In genomic region chr11:30772777-30773417, GRCm38 (mm10) we compare ENCODE assay signal across 8 mouse cellular contexts. TPM values are rescaled to one million over a fixed set of nuclear protein-coding genes. Genes with fewer than 3 reads are reported as not detected.
A peak's percentile ranks its signal among the peaks of the same experiment; 100 is the strongest.
DNase-seq lines count a peak whose midpoint lies in the region; ATAC-seq and TF ChIP-seq lines count a peak whose summit lies in the region.

No protein-coding gene starts in this region.

- no peaks in the 10 kb centered on the region for H3K9me3 ChIP-seq in heart, embryonic 10.5 days
- H3K9me3 ChIP-seq in liver, postnatal 0 days (ENCODE audit: low read length) = no peaks in the 10 kb centered on the region

- H3K4me2 ChIP-seq in liver, postnatal 0 days (ENCODE audit: low read depth, low read length) = peak overlapping the region; percentile 74

- H3K9ac ChIP-seq in liver, postnatal 0 days (replicated peaks) = peak overlapping the region; percentile 100

- no peaks in the 10 kb centered on the region for H3K36me3 ChIP-seq in heart, embryonic 10.5 days
- no peaks in the 10 kb centered on the region for H3K36me3 ChIP-seq in liver, postnatal 0 days (replicated peaks; ENCODE audit: insufficient read depth, low read length)

- ATAC-seq in granulocyte monocyte progenitor cell, adult 5-6 weeks (replicated peaks; ENCODE audit: poor library complexity, severe bottlenecking) = peak; percentile 13; the same call in 1 of the 2 replicates
- no peak for ATAC-seq in liver, postnatal 0 days

- no peaks in the 10 kb centered on the region for H3K27me3 ChIP-seq in heart, embryonic 10.5 days (ENCODE audit: insufficient read depth, poor library complexity, severe bottlenecking)
- H3K27me3 ChIP-seq in liver, postnatal 0 days (ENCODE audit: insufficient read depth, low read length) = no peaks in the 10 kb centered on the region

- peaks cover 16% of the 10 kb centered on the region for H3K4me1 ChIP-seq in heart, embryonic 10.5 days
- no peaks in the 10 kb centered on the region; the same call in 1 of the 2 replicates for H3K4me1 ChIP-seq in bone marrow, adult 2 months (ENCODE audit: control insufficient read depth, insufficient read depth, low read length)
- H3K4me1 ChIP-seq in liver, postnatal 0 days (ENCODE audit: insufficient read depth) = peaks cover 29% of the 10 kb centered on the region

- 3% methylated on average over 21 of the region's 21 CpGs for WGBS in heart, embryonic 10.5 days
- WGBS in bone marrow, adult 2 months = 4% methylated on average over 21 of the region's 21 CpGs
- 2% methylated on average over 21 of the region's 21 CpGs for WGBS in liver, postnatal 0 days (ENCODE audit: insufficient replicate concordance)

- H3K4me3 ChIP-seq in heart, embryonic 10.5 days = peak overlapping the region; percentile 96
- peak overlapping the region; percentile 74 for H3K4me3 ChIP-seq in bone marrow, adult 2 months (replicated peaks; ENCODE audit: control insufficient read depth, low read depth, low read length)
- peak overlapping the region; percentile 83 for H3K4me3 ChIP-seq in liver, postnatal 0 days (ENCODE audit: low read depth, low read length)

- DNase-seq in heart, embryonic 10.5 days (ENCODE audit: low spot score) = no peak
- no peak for DNase-seq in heart, adult 8-10 months (ENCODE audit: low spot score)
- no peak for DNase-seq in liver, postnatal 0 days
- no peak for DNase-seq in urinary bladder, adult 18-20 months (ENCODE audit: low spot score in 2 of 2)
- no peak for DNase-seq in layer of hippocampus, postnatal 25 days (ENCODE audit: extremely low spot score in 1 of 2, low spot score in 1 of 2)
- DNase-seq in ovary, postnatal 10 days (ENCODE audit: low spot score) = no peak

- peak overlapping the region; percentile 98 for H3K27ac ChIP-seq in heart, embryonic 10.5 days
- no peak overlapping the region for H3K27ac ChIP-seq in bone marrow, adult 2 months (ENCODE audit: control insufficient read depth, insufficient read depth, low read depth, low read length, poor library complexity)
- H3K27ac ChIP-seq in liver, postnatal 0 days (ENCODE audit: low read depth) = peak overlapping the region; percentile 97

- TF ChIP-seq POLR2A in bone marrow, adult 2 months (IDR thresholded peaks at IDR 0.05; ENCODE audit: borderline replicate concordance, control insufficient read depth, low read depth, low read length) = no peak

- TF ChIP-seq EP300 in liver, postnatal 0 days (IDR thresholded peaks at IDR 0.05; ENCODE audit: low read depth) = no peak

- TF ChIP-seq CTCF in bone marrow, adult 2 months (IDR thresholded peaks at IDR 0.05; ENCODE audit: control insufficient read depth, insufficient read depth, low read length) = no peak
- no peak for TF ChIP-seq CTCF in liver, postnatal 0 days (IDR thresholded peaks at IDR 0.05; ENCODE audit: low read depth)

RNA-seq across cellular contexts. Expression of gene Psme4, which starts 1.4 kb away (rescaled TPM):
- 14.2 and 21.2 TPM in 2 replicates for polyA plus RNA-seq in heart, embryonic 10.5 days (2016; fragmentation: Nextera tagmentation; extraction: Ambion mirVana)
- total RNA-seq in heart, adult 8-10 months (2022) = 100 to 1,000 TPM; 187 to 251 (median 206) TPM
- polyA plus RNA-seq in bone marrow, adult 2 months (2011; ENCODE audit: insufficient read depth, insufficient read length, low replicate concordance, missing spikeins) = 12.3 and 28.5 TPM in 2 replicates
- 36.4 and 46.1 TPM in 2 replicates for total RNA-seq in granulocyte monocyte progenitor cell, adult 5-6 weeks (2014; fragmentation: Nextera tagmentation)
- 51.5 and 51.8 TPM in 2 replicates for total RNA-seq in granulocyte monocyte progenitor cell, adult 5-6 weeks (2017)
- 7.4 and 7.8 TPM in 2 replicates for polyA plus RNA-seq in liver, postnatal 0 days (2015; fragmentation: Nextera tagmentation; extraction: Ambion mirVana)
- 10 to 100 TPM; 35.1 to 47.1 TPM for total RNA-seq in layer of hippocampus, postnatal 25 days (2021)
